Mouse (Mus musculus): ENCODE results near the gene Usp40. TPM values are rescaled to one million over a fixed set of nuclear protein-coding genes. Genes with fewer than 3 reads are reported as not detected.
A peak's percentile ranks its signal among the peaks of the same experiment; 100 is the strongest.
"Not testable (repeated sequence)": the region's sequence is repeated elsewhere in the genome, so short reads cannot be mapped to it uniquely, and the experiment has no call there.

Usp40 gene
- polyA plus RNA-seq (2011; ENCODE audit: insufficient read depth, insufficient read length, low replicate concordance, missing spikeins) = 4.0 and 4.6 TPM in 2 replicates

- WGBS = under 1% methylated on average over 45 of the region's 45 CpGs
- Histone ChIP-seq H3K4me1 (ENCODE audit: control insufficient read depth, insufficient read depth, low read length) (no peaks in the 10 kb centered on the region), H3K4me3 (replicated peaks; ENCODE audit: control insufficient read depth, low read depth, low read length) (peak within 1 kb of the TSS; percentile 88), H3K27ac (ENCODE audit: control insufficient read depth, insufficient read depth, low read depth, low read length, poor library complexity) (peak within 1 kb of the TSS; percentile 54)
- TF ChIP-seq POLR2A (IDR thresholded peaks at IDR 0.05; ENCODE audit: borderline replicate concordance, control insufficient read depth, low read depth, low read length) (no peak), CTCF (IDR thresholded peaks at IDR 0.05; ENCODE audit: control insufficient read depth, insufficient read depth, low read length) (no peak)
Observed at GRCm38 (mm10) chr1:88008211-88008697, at the start of gene Usp40. Gene Usp40 (minus strand): TSS chr1:88008551.

GRCm38 (mm10) chr1:88055088-88055487 lies 46.7 kb upstream of the Usp40 start, which contains the start of gene Ugt1a10:
Gene Ugt1a10 (plus strand): TSS chr1:88055388.
- Histone ChIP-seq H3K27ac (ENCODE audit: control insufficient read depth, insufficient read depth, low read depth, low read length, poor library complexity) (no peak within 1 kb of the TSS), H3K4me3 (replicated peaks; ENCODE audit: control insufficient read depth, low read depth, low read length) (no peak within 1 kb of the TSS), H3K4me1 (ENCODE audit: control insufficient read depth, insufficient read depth, low read length) (no peaks in the 10 kb centered on the region)
- no peak for TF ChIP-seq CTCF (IDR thresholded peaks at IDR 0.05; ENCODE audit: control insufficient read depth, insufficient read depth, low read length)
- no peak for TF ChIP-seq POLR2A (IDR thresholded peaks at IDR 0.05; ENCODE audit: borderline replicate concordance, control insufficient read depth, low read depth, low read length)
- WGBS = 60% methylated on average over 1 of the region's 1 CpGs

- H3K4me1 ChIP-seq (ENCODE audit: control insufficient read depth, insufficient read depth, low read length); H3K4me3 ChIP-seq (replicated peaks; ENCODE audit: control insufficient read depth, low read depth, low read length); H3K27ac ChIP-seq (ENCODE audit: control insufficient read depth, insufficient read depth, low read depth, low read length, poor library complexity): not testable (repeated sequence)
- 66% methylated on average over 2 of the region's 2 CpGs for WGBS
Observed at GRCm38 (mm10) chr1:88047408-88047807, 39.1 kb upstream of the Usp40 start.

- H3K4me3 ChIP-seq (replicated peaks; ENCODE audit: control insufficient read depth, low read depth, low read length); H3K27ac ChIP-seq (ENCODE audit: control insufficient read depth, insufficient read depth, low read depth, low read length, poor library complexity); H3K4me1 ChIP-seq (ENCODE audit: control insufficient read depth, insufficient read depth, low read length): not testable (repeated sequence)
- 81% methylated on average over 4 of the region's 5 CpGs for WGBS
Observed at GRCm38 (mm10) chr1:88044832-88045437, 36.6 kb upstream of the Usp40 start.

GRCm38 (mm10) chr1:88043044-88043443 lies 34.7 kb upstream of the Usp40 start:
- H3K27ac ChIP-seq (ENCODE audit: control insufficient read depth, insufficient read depth, low read depth, low read length, poor library complexity); H3K4me3 ChIP-seq (replicated peaks; ENCODE audit: control insufficient read depth, low read depth, low read length); H3K4me1 ChIP-seq (ENCODE audit: control insufficient read depth, insufficient read depth, low read length): not testable (repeated sequence)
- WGBS = 25% methylated on average over 1 of the region's 2 CpGs

- not testable (repeated sequence) for H3K27ac ChIP-seq (ENCODE audit: control insufficient read depth, insufficient read depth, low read depth, low read length, poor library complexity); H3K4me1 ChIP-seq (ENCODE audit: control insufficient read depth, insufficient read depth, low read length); H3K4me3 ChIP-seq (replicated peaks; ENCODE audit: control insufficient read depth, low read depth, low read length)
- WGBS = 72% methylated on average over 3 of the region's 3 CpGs
Observed at GRCm38 (mm10) chr1:88025244-88025643, 16.9 kb upstream of the Usp40 start.

- no peak for TF ChIP-seq POLR2A (IDR thresholded peaks at IDR 0.05; ENCODE audit: borderline replicate concordance, control insufficient read depth, low read depth, low read length)
- no peak for TF ChIP-seq CTCF (IDR thresholded peaks at IDR 0.05; ENCODE audit: control insufficient read depth, insufficient read depth, low read length)
- 86% methylated on average over 6 of the region's 6 CpGs for WGBS
- Histone ChIP-seq H3K27ac (ENCODE audit: control insufficient read depth, insufficient read depth, low read depth, low read length, poor library complexity) (no peak overlapping the region), H3K4me3 (replicated peaks; ENCODE audit: control insufficient read depth, low read depth, low read length) (no peak overlapping the region), H3K4me1 (ENCODE audit: control insufficient read depth, insufficient read depth, low read length) (no peaks in the 10 kb centered on the region)
Observed at GRCm38 (mm10) chr1:88015371-88015770, 7.0 kb upstream of the Usp40 start.

GRCm38 (mm10) chr1:88014671-88015070 lies 6.3 kb upstream of the Usp40 start:
- no peak overlapping the region for H3K4me3 ChIP-seq (replicated peaks; ENCODE audit: control insufficient read depth, low read depth, low read length)
- no peaks in the 10 kb centered on the region for H3K4me1 ChIP-seq (ENCODE audit: control insufficient read depth, insufficient read depth, low read length)
- TF ChIP-seq POLR2A (IDR thresholded peaks at IDR 0.05; ENCODE audit: borderline replicate concordance, control insufficient read depth, low read depth, low read length) = no peak
- no peak for TF ChIP-seq CTCF (IDR thresholded peaks at IDR 0.05; ENCODE audit: control insufficient read depth, insufficient read depth, low read length)
- WGBS = 82% methylated on average over 4 of the region's 4 CpGs
- no peak overlapping the region for H3K27ac ChIP-seq (ENCODE audit: control insufficient read depth, insufficient read depth, low read depth, low read length, poor library complexity)

- TF ChIP-seq CTCF (IDR thresholded peaks at IDR 0.05; ENCODE audit: control insufficient read depth, insufficient read depth, low read length) = no peak
- no peak for TF ChIP-seq POLR2A (IDR thresholded peaks at IDR 0.05; ENCODE audit: borderline replicate concordance, control insufficient read depth, low read depth, low read length)
- Histone ChIP-seq H3K4me3 (replicated peaks; ENCODE audit: control insufficient read depth, low read depth, low read length) (no peak overlapping the region), H3K4me1 (ENCODE audit: control insufficient read depth, insufficient read depth, low read length) (no peaks in the 10 kb centered on the region), H3K27ac (ENCODE audit: control insufficient read depth, insufficient read depth, low read depth, low read length, poor library complexity) (no peak overlapping the region)
- 81% methylated on average over 4 of the region's 4 CpGs for WGBS
Observed at GRCm38 (mm10) chr1:88014194-88014593, 5.8 kb upstream of the Usp40 start.

All from bone marrow, adult 2 months (tissue).